In the genomic region with DNA sequence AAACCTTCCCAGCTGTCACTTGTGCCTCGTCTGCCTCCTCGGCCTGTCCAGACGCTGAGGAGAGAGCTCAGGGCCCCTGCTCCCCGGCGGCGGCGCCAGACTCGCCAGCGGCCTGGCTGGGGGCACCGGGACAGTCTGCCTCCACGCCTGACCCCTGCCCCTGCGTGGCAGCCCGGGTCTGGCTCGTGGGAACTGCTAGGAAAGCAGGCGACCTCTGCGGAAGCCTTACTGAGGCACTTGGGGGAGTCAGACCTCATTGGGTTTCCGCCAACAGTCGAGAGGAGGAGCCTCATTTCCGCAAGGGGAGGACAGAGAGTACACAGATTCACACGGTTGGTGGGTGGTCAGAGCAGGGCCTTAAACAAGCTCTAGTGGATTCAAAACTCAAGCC, we compare ENCODE assay signal across 8 mouse cellular contexts. TPM values are rescaled to one million over a fixed set of nuclear protein-coding genes. Genes with fewer than 3 reads are reported as not detected.
DNase-seq lines count a peak whose midpoint lies in the region; ATAC-seq and TF ChIP-seq lines count a peak whose summit lies in the region.

No protein-coding gene starts in this region.

- peak overlapping the region; percentile 73 for H3K4me2 ChIP-seq in kidney, embryonic 15.5 days
- peak overlapping the region; percentile 73 for H3K4me2 ChIP-seq in heart, embryonic 14.5 days (ENCODE audit: low read length)

- TF ChIP-seq CTCF in olfactory bulb, adult 2 months (IDR thresholded peaks at IDR 0.05; ENCODE audit: insufficient read depth, low read depth, low read length) = 0 out of 2 replicates have a peak, but pooled peaks have one; percentile 23

- peak overlapping the region; percentile 39 for H3K4me3 ChIP-seq in kidney, embryonic 15.5 days (replicated peaks)
- H3K4me3 ChIP-seq in heart, embryonic 14.5 days (ENCODE audit: control insufficient read depth in 1 of 2, insufficient read depth in 1 of 2, low read depth in 1 of 2, low read length in 2 of 2) = peak overlapping the region; percentile 33 to 40
- peak overlapping the region; percentile 20 for H3K4me3 ChIP-seq in olfactory bulb, adult 2 months (ENCODE audit: insufficient read depth, low read depth, low read length)

- TF ChIP-seq POLR2A in olfactory bulb, adult 2 months (IDR thresholded peaks at IDR 0.05; ENCODE audit: insufficient read depth, low read depth, low read length) = no peak

- 1% methylated on average over 20 of the region's 20 CpGs for WGBS in kidney, embryonic 15.5 days
- 3% methylated on average over 20 of the region's 20 CpGs for WGBS in heart, embryonic 14.5 days
- 2% methylated on average over 20 of the region's 20 CpGs for WGBS in olfactory bulb, adult 2 months

- H3K9me3 ChIP-seq in kidney, embryonic 15.5 days (replicated peaks) = no peaks in the 10 kb centered on the region
- H3K9me3 ChIP-seq in heart, embryonic 14.5 days (ENCODE audit: control insufficient read depth, low read length) = no peaks in the 10 kb centered on the region

- no peak for DNase-seq in kidney, adult 18-20 months
- DNase-seq in ZHBTc4 (ENCODE audit: low read depth, low spot score) (peak; percentile 59), liver (peak; percentile 20)
- no peak for DNase-seq in adrenal gland, postnatal 10 days

- H3K36me3 ChIP-seq in kidney, embryonic 15.5 days = no peaks in the 10 kb centered on the region
- H3K36me3 ChIP-seq in heart, embryonic 14.5 days (ENCODE audit: control insufficient read depth, insufficient read depth, low read length) = no peaks in the 10 kb centered on the region

- H3K9ac ChIP-seq in kidney, embryonic 15.5 days = peak overlapping the region; percentile 27; the same call in 1 of the 2 replicates
- H3K9ac ChIP-seq in heart, embryonic 14.5 days (ENCODE audit: low read length) = peak overlapping the region; percentile 63; the same call in 1 of the 2 replicates

- H3K27me3 ChIP-seq in kidney, embryonic 15.5 days = peaks cover 71% of the 10 kb centered on the region
- H3K27me3 ChIP-seq in heart, embryonic 14.5 days (ENCODE audit: control insufficient read depth, insufficient read depth, low read length) = peaks cover 77% of the 10 kb centered on the region

- peaks cover 25% of the 10 kb centered on the region for H3K4me1 ChIP-seq in kidney, embryonic 15.5 days
- peaks cover 10 to 20% of the 10 kb centered on the region in 2 experiments; a peak in 3 of 4 replicates for H3K4me1 ChIP-seq in heart, embryonic 14.5 days (ENCODE audit: control insufficient read depth in 2 of 2, insufficient read depth in 2 of 2, low read length in 2 of 2)
- H3K4me1 ChIP-seq in olfactory bulb, adult 2 months (ENCODE audit: control insufficient read depth, insufficient read depth, low read length) = peaks cover 45% of the 10 kb centered on the region

- H3K27ac ChIP-seq in kidney, embryonic 15.5 days = peak overlapping the region; percentile 77
- H3K27ac ChIP-seq in heart, embryonic 14.5 days (replicated peaks in 1 of 2; ENCODE audit: control insufficient read depth in 1 of 2, insufficient read depth in 1 of 2, low read depth in 2 of 2, low read length in 2 of 2) = no peak overlapping the region; a peak in 1 of 4 replicates
- peak overlapping the region; percentile 94 for H3K27ac ChIP-seq in olfactory bulb, adult 2 months (ENCODE audit: insufficient read depth, low read depth, low read length)

- peak; percentile 78 for ATAC-seq in kidney, embryonic 15.5 days (replicated peaks; ENCODE audit: low FRiP score)
- ATAC-seq in heart, embryonic 14.5 days (ENCODE audit: insufficient number of reproducible peaks, insufficient read depth, low FRiP score, low read depth) = no peak; the same call in 1 of the 2 replicates
- ATAC-seq in erythroid progenitor cell, adult 5-6 weeks (replicated peaks; ENCODE audit: low FRiP score, poor library complexity, severe bottlenecking) = no peak

RNA-seq across cellular contexts. Expression of gene Rhcg, which starts 38.6 kb away (rescaled TPM):
- polyA plus RNA-seq in kidney, embryonic 15.5 days (2015; fragmentation: Nextera tagmentation; extraction: Ambion mirVana) = 28.8 and 29.9 TPM in 2 replicates
- polyA plus RNA-seq in heart, embryonic 14.5 days (2014; fragmentation: Nextera tagmentation; extraction: Ambion mirVana) = not detected in 2 replicates
- polyA plus RNA-seq in olfactory bulb, adult 2 months (2012; ENCODE audit: insufficient read depth, insufficient read length, low replicate concordance, missing spikeins) = not detected in 2 replicates
- total RNA-seq in erythroid progenitor cell, adult 5-6 weeks (2015; ENCODE audit: low replicate concordance) = not detected in 2 replicates
- not detected in 2 replicates for total RNA-seq in erythroid progenitor cell, adult 5-6 weeks (2017; ENCODE audit: low replicate concordance)
- under 1 TPM; 0.66 to 0.91 TPM for total RNA-seq in adrenal gland, postnatal 10 days (2021)

Comparison
In these comparisons a context has a peak if more than half of its experiments do, and no peak if none do; other contexts are left out.
1. H3K27ac ChIP-seq: peak in kidney, embryonic 15.5 days (single experiment) and olfactory bulb, adult 2 months (single experiment); none in heart, embryonic 14.5 days (0 of 2).
2. DNase-seq: peak in ZHBTc4 (single experiment) and liver (single experiment); none in kidney, adult 18-20 months (single experiment) and adrenal gland, postnatal 10 days (single experiment).
3. RNA of gene Rhcg, which starts 38.6 kb away (polyA plus RNA-seq): 28.8 to 29.9 TPM in kidney, embryonic 15.5 days; not detected in heart, embryonic 14.5 days and not detected in olfactory bulb, adult 2 months; every median in the first group is over 10 times any median in the second.
4. Peak in every context shown above with its lines, with median percentiles within 50 percentile points of each other: H3K4me3 ChIP-seq.